Mouse (Mus musculus): ENCODE measurements around the gene Mef2c.

The Mef2c gene

DNA sequence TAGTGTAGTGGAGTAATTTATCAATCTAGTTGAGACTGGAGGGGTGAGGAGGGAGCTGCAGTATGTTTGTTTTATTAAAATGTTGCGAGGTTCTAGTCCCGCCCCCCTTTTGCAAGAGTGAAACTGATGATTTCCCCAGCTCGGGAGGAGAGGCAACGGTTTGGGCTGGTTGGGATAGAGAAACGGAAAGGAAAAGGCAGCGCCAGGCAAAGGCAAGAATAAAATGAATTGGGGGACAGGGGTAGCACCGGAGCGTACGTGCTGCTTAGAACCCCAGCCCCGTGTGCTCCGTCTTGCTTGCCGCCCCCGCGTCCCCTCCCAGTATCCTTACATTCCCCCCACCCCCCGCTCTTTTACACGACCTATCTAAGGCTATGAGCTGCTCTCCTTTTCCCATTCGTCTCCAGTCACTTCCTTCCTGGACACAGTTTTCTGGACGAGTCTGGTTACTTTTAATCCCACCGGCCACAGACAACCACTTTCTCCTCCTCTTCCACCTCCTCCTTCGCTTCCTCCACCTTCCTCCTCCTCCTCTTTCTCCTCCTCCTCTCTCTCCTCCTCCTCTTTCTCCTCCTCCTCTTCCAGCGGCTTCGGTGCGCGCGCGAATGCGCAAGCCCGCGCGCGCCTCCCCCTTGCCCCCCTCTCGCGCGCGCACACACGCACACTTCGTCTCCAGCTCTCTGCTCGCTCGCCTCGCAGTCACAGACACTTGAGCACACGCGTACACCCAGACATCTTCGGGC, 20.5 kb downstream of the Mef2c start:
- DNase-seq (ENCODE audit: low spot score): no peak

DNA sequence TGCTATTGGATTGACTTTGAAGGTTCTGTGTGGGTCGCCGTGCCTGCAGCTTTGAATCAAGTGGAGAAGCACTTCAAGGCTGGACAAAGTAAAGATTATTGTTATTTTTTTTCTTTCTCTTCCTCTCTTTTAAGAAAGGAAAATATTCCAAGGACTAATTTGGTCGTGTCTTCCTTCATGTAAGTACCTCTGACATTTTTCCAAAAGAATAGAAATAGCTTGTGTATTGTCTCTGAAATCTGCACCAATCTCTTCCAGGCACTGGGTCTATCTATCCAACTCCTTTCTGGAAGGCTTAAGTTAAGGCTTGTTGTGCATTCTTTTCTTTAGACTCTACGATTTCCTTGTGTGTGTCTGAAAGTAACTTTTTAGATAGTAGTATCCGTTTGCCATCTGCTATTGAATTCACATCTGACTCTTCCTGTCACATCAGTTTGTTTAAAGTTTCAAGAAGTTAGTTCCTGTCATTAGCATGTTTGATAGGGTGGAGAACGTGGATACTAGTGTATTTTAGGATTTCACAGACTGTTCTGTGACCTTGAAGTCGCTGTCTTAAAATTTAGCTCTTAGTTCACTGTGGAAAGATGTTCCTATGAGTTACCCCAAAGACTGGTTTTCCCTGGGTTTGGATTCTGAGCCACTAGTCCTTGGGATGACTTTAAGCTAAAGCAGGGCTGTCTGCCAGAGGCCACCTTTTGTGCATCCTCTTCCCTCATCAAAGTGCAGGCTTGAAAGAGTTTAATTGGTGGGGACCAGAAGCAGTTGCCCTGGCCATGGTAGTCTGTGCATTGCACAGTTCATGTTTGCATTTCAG, 21.3 kb downstream of the Mef2c start:
- no peak for DNase-seq (ENCODE audit: low spot score)

DNA sequence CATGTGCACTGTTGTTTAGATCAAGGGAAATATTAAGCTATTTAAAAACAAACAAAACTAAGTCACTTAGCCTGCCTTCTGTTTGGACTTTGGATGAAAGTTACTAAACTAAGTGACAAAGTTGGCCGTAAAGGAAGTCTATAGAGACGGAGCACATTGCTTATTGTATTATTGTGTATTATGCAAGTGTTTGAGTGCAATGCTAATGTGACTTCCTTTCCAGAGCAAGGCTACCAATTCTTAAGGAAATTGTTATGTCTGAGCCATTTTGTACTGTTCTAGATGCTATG, 21.8 kb downstream of the Mef2c start:
- no peak for DNase-seq (ENCODE audit: low spot score)

DNA sequence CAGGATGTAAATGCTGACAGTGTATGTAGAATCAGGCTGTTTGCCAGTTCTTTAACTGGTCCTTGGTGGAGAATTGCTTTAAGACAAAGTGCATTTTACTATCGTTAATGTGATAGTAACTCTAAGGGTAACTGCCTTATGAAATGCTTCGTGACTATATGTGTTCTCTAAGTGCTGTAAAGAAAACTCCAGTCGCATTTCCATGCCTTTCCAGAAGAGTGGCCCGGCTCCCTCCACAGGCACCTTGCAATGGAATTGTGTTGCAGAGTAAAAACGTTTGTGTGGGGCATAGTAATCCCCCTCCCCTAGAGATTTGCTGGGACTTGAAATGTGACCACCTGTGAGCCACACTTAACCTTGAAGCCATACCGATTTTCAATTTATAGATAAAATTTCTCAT, 22.2 kb downstream of the Mef2c start:
- DNase-seq (ENCODE audit: low spot score): no peak

DNA sequence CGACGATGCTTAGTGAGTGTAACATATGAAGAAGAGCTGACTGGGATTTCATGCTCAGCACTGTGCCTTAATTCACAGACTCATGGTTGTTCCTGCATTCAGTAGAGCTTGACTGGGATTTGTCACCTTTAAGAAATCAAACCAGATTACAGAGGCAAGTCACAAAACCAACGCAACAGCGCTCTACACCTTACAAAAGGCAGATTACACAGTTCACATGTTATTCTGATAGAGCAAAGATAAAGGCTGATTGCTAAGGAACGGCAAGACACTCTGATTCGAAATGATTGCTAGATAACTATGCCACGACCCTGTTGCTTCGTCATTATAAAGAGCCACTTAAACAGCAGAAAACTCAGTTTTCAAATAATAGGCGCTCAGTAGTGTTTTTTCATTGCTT, 24.1 kb downstream of the Mef2c start:
- DNase-seq (ENCODE audit: low spot score): no peak

- DNase-seq (ENCODE audit: low spot score): no peak
These were observed 26.0 kb downstream of the Mef2c start for GRCm38 (mm10) chr13:83529729-83530314.

GRCm38 (mm10) chr13:83530889-83531288, 27.1 kb downstream of the Mef2c start:
- no peak for DNase-seq (ENCODE audit: low spot score)

- no peak for DNase-seq (ENCODE audit: low spot score)
These were observed 28.2 kb downstream of the Mef2c start for GRCm38 (mm10) chr13:83531968-83532591.

DNA sequence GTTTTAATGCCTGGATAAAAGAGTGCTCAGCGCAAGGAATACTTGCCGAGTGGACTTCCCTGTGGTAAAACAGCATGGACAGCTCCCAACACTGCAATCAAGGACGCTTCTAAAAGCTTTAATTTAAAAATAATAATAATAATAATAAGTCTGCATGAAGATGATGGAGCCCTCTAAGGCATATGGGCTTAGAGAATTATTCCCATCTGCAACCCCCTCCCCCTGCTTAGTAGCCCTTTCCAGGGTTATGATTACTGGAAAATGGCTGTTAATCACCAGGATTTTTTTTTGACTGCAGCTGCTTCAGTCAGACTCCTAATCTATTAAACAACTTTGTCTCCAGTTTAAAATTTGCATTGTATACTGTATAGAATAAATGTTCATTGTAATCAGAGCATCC, 32.5 kb downstream of the Mef2c start:
- no peak for DNase-seq (ENCODE audit: low spot score)

- peak; percentile 65 for DNase-seq (ENCODE audit: low spot score)
These were observed 33.3 kb downstream of the Mef2c start for GRCm38 (mm10) chr13:83537163-83537562.

DNA sequence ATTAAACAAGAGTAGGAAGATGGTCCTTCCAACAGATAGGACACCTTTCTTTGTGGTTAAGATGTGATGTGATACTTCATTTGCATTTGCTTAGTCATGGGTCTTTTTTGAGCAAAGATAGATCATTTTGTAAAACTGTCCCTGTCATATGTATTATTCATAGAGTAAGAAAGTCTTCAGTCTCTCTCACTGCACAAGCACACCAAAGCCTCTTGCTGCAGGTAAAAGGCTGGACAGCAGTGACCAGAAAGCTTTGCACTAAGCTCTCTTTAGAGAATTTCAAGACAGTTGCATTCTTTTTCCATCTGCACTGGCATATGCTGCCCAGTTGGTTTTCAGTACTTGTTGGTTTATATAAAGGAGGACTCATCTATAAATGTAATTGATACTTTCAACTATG, 36.1 kb downstream of the Mef2c start:
- DNase-seq (ENCODE audit: low spot score): no peak

DNA sequence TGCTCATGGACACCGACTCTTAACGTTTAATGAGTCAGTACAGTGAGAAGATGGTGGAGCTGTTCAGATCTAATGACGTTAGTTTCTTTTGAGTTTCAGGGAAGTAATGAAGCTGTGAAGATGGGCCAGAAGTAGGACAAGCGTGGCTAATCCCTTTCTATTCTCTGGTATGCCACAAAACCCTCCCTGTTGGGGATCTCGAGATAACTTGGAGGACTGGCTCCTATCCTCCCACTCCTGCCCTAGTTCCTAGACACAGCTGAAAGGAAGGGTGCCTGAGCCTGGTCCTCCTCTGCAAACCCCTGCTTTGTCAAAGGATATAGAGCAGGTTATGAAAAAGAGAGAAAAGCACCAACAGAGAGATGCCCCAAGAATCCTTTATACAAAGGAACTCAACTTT, 38.8 kb downstream of the Mef2c start:
- no peak for DNase-seq (ENCODE audit: low spot score)

DNA sequence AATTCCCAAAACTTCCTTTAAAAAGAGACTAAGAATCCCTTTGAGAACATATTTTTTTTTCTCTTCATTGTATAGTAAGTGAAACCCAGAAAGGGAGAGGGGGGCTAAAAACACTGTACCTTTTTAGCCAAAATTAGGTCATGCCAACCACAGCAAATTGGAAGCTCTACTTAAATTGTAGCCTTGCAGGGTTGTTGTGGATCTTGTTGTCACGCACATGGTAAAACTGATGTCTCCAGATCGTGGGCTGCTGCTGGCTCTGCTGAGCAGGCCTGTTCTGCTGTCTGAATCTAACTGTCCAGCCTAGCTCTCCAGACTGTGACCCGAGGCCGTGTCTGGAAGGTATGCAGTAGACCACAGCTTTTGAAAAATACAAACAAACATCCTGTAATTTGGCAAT, 40.9 kb downstream of the Mef2c start:
- DNase-seq (ENCODE audit: low spot score): no peak

DNA sequence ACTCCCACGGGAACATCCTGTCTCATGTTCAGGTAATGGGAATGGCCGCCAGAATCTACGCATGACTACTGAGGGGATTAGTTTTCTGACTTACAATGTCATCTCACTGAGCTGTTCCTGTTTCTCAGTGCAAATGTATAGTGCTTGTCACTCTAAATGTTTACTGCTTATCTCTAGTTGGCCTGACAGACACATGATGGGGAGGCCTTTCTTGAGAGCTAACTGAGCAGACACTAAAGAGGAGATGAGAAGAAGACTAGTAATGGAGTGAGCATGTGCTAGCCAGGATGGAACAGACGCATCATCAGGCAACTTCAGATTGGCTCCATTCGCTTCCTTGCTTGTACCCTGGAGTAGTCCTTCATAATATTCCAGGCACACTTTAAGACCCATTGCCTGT, 43.0 kb downstream of the Mef2c start:
- DNase-seq (ENCODE audit: low spot score): no peak

- DNase-seq (ENCODE audit: low spot score): no peak
These were observed 47.4 kb downstream of the Mef2c start for GRCm38 (mm10) chr13:83551259-83551658.

DNA sequence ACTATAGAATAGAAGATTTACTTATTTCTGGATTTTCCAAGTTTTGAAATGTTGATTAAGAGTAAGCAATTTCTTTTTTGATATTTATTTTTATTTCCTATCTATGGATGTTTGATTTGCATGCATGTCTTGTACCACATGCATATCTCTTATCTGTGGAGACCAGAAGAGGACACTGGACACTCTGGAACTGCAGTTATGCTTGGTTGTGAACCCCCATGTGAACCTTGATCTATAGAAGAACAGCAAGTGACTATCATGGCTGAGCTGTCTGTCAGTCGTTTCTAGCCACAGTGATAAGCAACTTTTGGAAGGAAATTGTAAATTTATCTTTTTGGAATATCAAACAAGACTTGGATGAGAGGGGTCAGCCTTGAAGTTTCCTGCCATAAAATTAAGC, 48.2 kb downstream of the Mef2c start:
- no peak for DNase-seq (ENCODE audit: low spot score)

- DNase-seq (ENCODE audit: low spot score): no peak
These were observed 59.4 kb downstream of the Mef2c start for GRCm38 (mm10) chr13:83563261-83563660.

GRCm38 (mm10) chr13:83565732-83566131, 61.9 kb downstream of the Mef2c start:
- DNase-seq (ENCODE audit: low spot score): no peak

DNA sequence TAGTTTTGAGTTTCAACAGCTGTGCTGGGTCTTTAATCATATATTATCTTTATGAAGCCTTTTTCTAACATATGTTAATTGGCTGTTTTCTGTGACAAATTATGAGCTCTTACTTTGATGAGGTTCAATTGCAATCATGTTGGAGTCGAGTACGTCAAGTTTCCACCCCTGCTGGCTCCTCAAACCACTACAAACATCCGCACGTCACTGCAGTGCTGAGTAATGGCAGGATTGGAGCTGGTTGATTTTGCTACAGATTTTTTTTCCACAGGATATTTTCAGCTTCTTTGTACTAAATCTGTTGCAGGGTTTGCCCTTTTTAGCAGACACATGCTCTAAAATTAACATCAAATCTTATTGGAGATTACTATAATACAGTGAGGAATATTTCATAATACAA, 62.3 kb downstream of the Mef2c start:
- DNase-seq (ENCODE audit: low spot score): no peak

DNA sequence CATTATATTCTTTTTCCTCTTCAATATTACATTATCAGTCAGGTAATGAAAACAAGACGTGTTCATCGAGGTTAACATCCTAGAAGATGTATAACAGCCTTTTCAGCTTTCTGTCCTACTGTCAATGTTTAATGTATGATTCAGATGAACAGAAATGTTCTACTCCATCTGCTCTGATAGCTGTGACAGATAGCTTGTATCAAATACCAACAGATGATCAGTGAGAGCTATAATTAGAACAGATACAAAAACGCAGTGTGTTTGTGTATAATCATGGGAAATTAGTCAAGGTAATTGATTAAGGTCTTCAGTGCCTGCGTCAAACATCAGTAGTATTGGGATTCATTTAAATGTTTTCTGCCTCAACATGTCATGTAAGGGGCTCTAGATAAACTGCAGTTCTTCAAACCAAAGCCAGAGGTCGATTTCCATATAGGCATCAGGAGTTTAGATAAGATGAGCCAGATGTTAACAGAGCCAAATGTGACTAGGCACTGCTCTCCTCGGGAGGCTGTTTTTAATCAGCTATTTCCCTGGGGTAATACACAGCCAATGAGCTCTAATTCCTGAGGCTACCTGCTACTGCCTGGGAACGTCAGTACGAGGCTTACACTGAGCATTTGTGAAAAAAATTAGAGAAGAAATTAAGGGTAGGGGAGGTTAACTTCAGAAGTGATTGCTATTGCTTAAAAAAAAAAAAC, 63.1 kb downstream of the Mef2c start:
- no peak for DNase-seq (ENCODE audit: low spot score)

DNA sequence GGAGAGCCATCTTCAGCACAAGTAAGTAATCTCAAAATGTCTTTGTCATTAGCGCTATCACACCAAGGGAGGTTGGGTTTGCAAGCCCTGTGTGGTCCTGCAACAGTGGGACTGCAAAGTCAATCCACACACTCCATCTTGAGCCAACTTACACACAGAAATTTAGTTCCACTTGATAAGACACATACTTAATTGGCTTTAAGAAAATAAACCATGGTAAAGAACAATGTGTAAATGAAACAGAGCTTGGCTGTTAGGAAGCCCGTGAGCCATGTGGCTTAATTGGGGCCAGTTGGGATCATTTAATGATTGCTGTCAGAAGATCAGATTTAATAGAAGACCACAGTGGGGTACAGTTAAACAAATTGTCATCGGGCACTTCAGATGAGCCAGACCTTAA, 63.8 kb downstream of the Mef2c start:
- DNase-seq (ENCODE audit: low spot score): no peak

- no peak for DNase-seq (ENCODE audit: low spot score)
These were observed 65.0 kb downstream of the Mef2c start for GRCm38 (mm10) chr13:83568759-83569256.
